Mouse (Mus musculus) telencephalon, adult 2 months (tissue): Measurements from ENCODE around the gene Gpr176.
"Not testable (repeated sequence)": the region's sequence is repeated elsewhere in the genome, so short reads cannot be mapped to it uniquely, and the experiment has no call there.

Experiments
- DNase-seq: peaks from one replicate; pipeline ENCODE4 v3.0.0-alpha.2; 2011; ENCODE audit warnings: low read depth, low spot score

Gene Gpr176

GRCm38 (mm10) chr2:118301656-118302055 lies 71.6 kb downstream of the Gpr176 start:
- no peak for DNase-seq

GRCm38 (mm10) chr2:118301041-118301545 lies 72.1 kb downstream of the Gpr176 start:
- no peak for DNase-seq

GRCm38 (mm10) chr2:118299981-118300380 lies 73.2 kb downstream of the Gpr176 start:
- no peak for DNase-seq

- no peak for DNase-seq
Measured at GRCm38 (mm10) chr2:118298601-118299000, 74.6 kb downstream of the Gpr176 start.

- no peak for DNase-seq
Measured at GRCm38 (mm10) chr2:118297966-118298365, 75.3 kb downstream of the Gpr176 start.

GRCm38 (mm10) chr2:118295505-118295904 lies 77.7 kb downstream of the Gpr176 start:
- DNase-seq: peak; percentile 24

GRCm38 (mm10) chr2:118293583-118293982 lies 79.6 kb downstream of the Gpr176 start:
- DNase-seq: no peak

- DNase-seq: not testable (repeated sequence)
Measured at GRCm38 (mm10) chr2:118289066-118289460, 84.2 kb downstream of the Gpr176 start.

- no peak for DNase-seq
Measured at GRCm38 (mm10) chr2:118288326-118289065, 84.7 kb downstream of the Gpr176 start.

- DNase-seq: no peak
Measured at GRCm38 (mm10) chr2:118287678-118288077, 85.5 kb downstream of the Gpr176 start.

GRCm38 (mm10) chr2:118282467-118282866 lies 90.8 kb downstream of the Gpr176 start:
- no peak for DNase-seq

GRCm38 (mm10) chr2:118278249-118278648 lies 95.0 kb downstream of the Gpr176 start:
- no peak for DNase-seq

GRCm38 (mm10) chr2:118271606-118272005 lies 101.6 kb downstream of the Gpr176 start:
- no peak for DNase-seq

- DNase-seq: peak; percentile 48
Measured at GRCm38 (mm10) chr2:118270213-118270612, 103.0 kb downstream of the Gpr176 start.

GRCm38 (mm10) chr2:118263914-118264201 lies 109.4 kb downstream of the Gpr176 start:
- DNase-seq: no peak

- peak; percentile 40 for DNase-seq
Measured at GRCm38 (mm10) chr2:118263151-118263913, 109.9 kb downstream of the Gpr176 start.

- DNase-seq: peak; percentile 76
Measured at GRCm38 (mm10) chr2:118262673-118263072, 110.5 kb downstream of the Gpr176 start.

- no peak for DNase-seq
Measured at GRCm38 (mm10) chr2:118259746-118260145, 113.5 kb downstream of the Gpr176 start.

GRCm38 (mm10) chr2:118257094-118257493 lies 116.1 kb downstream of the Gpr176 start:
- DNase-seq: no peak

GRCm38 (mm10) chr2:118256621-118257053 lies 116.6 kb downstream of the Gpr176 start, which contains the start of gene Fsip1:
Fsip1 (minus strand) TSS chr2:118256966.
- peak; percentile 43 for DNase-seq

- no peak for DNase-seq
Measured at GRCm38 (mm10) chr2:118254516-118254915, 118.7 kb downstream of the Gpr176 start.

- DNase-seq: no peak
Measured at GRCm38 (mm10) chr2:118248966-118249365, 124.3 kb downstream of the Gpr176 start.

GRCm38 (mm10) chr2:118248016-118248415 lies 125.2 kb downstream of the Gpr176 start:
- no peak for DNase-seq
